Mouse (Mus musculus): ENCODE data around the gene Ccng2. TPM values are rescaled to one million over a fixed set of nuclear protein-coding genes. Genes with fewer than 3 reads are reported as not detected.

Ccng2 gene
- total RNA-seq, 2 experiments from 2014 or later = 103 to 104 TPM

DNA sequence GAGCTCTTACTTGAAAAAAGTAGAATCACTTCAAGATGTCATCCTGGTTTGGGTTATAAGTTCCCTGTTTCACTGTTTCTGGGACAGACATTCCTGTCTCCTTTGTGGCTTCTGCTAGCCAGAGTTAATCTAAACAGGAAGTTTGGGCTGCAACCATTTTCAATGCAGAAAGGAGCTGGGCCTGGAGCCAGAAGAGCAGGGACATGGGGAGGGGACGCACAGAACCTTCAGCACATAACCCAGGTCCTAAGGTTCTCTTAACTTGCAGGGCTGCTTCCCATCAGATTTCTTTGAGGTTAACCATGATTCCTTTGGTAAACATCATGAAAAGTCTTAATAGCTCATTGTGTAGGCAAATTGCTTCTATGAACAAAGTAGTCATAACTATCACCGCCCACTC, 4.3 kb upstream of the Ccng2 start:
- ATAC-seq (ENCODE audit: poor library complexity, severe bottlenecking) = no peak

DNA sequence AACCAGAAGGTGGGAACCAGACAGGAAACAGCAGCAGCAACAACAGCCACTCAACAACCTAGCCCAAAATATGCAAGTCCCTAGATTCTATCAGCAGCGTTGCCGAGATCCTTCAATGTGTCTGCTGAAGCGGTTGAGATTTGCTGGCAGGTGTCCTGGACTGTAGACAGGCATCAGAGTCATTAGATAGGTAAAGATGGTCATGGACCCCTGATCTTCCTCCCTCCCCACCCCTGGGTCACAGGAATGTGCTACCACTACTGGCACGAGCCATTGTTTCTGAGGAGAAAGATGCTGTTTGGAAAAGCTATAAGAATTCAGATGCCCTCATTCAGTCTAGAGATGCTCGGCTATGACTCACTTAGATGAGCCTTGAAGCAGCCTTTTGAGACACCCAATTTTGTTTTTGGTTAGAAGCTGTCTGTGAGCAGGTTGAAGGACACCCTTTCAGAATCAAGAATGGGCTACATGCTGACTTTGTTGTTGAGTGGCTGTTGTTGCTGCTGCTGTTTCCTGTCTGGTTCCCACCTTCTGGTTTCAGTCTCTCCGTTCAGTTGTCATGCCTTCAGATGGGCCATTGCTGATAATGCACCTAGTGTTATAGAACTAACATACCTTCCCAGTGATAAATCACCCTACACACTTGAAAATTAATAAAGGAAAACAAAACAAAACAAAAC, 3.5 kb upstream of the Ccng2 start:
- no peak for ATAC-seq (ENCODE audit: poor library complexity, severe bottlenecking)

DNA sequence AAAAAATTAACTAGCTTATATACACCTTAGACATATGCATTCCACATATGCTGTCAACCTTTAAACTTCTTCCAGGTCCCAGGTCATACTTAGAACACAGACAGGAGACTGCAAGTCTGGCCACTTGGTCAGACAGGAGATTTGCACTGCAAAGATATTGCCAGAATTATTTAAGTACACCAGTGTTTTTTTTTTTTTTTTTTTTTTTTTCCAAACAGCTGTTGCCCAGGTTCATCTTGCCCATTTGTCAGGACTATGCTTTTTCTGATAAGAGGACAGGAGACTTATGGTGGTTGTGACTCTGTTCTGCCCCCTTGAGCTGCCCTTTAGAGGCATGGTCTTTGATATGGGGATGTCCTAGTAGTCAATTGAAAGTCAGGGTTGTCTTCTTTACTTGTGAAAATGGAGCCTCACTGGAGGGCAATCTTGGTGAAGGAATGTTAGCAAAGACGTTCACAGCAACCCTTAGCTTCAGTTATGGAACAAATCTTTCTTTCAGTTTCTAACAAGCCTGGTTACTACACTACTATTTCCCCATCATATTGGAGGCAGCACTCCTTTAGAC, 2.8 kb upstream of the Ccng2 start:
- ATAC-seq (ENCODE audit: poor library complexity, severe bottlenecking) = no peak

DNA sequence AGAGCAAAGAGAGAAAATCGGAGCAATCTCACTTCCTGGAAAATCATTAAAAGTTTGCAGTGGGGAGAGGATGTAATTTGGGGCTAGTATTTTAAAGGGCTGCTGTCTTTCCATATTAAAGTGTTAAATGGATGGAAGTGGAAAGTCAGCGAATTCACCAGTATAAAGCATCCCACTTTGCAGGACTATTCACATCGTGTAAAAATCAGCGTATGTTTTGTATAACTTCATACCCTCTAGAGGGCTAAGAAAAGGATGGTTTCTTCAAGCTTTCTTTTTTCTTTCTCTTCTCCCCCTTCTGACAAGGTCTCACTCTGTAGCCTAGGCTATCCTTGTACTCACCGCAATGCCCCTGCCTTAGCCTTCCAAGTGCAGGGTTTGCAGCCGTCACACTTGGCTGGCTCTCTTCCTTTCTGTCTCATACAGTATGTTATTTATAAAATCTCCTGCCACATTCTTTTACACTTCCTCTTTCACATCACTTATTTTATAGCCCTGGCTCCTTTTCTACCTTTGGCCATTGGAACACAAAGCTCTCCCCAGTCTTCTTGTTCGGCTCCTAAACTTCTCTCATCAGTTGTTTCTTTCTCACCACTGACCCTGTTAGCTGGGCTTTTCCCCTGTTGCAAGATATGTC, 1.8 kb upstream of the Ccng2 start:
- ATAC-seq (ENCODE audit: poor library complexity, severe bottlenecking) = no peak

DNA sequence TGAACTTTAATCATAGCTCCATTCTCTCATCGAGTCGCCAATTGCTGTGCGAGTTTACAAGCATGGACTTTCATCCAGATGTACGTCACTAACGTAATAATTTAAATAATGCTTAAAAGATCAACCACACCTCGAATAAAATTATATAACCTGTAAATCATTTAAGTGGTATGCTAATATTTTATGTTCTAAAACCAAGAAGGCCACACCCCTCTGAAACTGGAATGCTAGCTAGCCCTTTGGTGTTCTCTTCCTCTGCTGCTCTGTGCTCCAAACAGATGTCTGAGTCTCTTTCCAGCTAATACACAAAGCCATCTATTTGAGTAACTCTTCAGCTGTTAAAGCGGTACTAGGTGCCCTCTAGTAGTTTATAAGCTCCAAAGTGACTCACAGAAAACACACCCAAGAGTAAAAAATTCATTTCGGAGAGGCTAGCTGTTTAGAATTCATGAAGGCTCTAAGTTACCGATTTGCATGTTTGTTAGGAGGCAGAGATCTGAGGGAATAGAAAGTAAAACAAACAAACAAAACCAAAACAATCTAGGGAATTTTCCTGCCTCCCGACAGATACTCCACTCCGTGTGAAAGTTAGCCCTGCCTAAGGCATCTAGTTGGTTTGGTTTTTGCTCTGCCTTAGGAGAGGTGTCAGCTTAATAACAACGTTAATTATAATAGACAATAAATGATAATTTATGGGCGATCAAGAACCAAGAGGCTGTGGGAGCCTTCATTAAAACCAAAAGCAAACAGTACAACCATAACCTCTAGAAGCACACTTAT, 1.1 kb upstream of the Ccng2 start:
- no peak for ATAC-seq (ENCODE audit: poor library complexity, severe bottlenecking)

DNA sequence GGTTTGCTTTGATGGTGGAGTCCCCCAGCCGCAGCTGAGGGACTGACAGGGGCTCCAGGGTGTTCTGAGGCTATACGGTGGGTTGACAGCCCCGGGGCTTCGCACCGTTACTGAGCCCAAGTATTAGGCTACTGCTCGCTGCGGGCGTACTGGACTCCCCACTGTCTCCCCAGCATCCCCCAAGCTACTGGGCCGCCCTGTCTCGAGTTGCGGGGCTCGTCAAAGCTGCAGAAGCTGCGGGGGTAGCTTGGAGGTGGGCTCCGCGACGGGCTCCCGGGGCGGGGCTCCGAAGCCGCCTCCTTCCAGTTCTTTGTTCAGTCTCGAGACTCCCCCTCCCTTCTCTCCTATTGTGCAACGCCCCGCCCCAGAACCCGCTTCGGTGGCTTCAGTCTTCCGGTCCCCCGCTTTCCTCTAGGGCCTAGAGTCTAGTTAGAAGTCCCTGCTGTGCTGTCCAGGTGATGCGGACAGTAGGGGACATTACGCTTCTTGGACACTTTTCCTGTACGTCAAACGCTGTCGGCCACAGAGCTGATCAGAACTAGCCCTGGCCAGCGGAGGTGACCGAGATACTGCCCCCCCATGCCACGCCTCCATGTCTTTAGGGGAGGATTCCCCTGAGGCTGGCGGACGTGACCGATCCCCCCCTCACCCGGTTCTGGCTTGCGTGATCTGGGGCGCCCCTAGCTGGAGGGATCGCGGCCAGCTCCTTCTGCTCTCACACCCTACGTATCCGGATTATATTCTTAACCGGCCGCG, 972 bp downstream of the Ccng2 start:
- peak; percentile 61 for ATAC-seq (ENCODE audit: poor library complexity, severe bottlenecking)

DNA sequence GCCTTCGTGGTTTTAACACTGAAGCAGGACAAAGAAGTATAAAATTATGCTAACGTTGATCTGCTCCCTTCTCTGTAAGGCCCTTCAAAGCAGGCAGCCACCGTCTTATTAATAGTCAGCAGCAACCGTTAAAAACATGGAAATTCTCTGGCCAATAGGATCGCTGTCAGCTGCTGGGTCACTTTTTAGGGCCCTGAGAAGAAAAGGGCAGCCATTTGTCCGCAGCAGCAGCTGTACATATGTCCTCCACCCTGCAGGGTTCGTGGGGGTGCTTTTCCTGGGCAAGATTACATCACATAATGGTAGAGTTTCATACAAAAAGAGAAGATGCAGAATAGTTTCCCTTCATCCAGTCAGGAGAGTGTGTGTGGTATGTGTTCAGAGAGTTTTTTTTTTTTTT, 3.0 kb downstream of the Ccng2 start:
- ATAC-seq (ENCODE audit: poor library complexity, severe bottlenecking) = no peak

DNA sequence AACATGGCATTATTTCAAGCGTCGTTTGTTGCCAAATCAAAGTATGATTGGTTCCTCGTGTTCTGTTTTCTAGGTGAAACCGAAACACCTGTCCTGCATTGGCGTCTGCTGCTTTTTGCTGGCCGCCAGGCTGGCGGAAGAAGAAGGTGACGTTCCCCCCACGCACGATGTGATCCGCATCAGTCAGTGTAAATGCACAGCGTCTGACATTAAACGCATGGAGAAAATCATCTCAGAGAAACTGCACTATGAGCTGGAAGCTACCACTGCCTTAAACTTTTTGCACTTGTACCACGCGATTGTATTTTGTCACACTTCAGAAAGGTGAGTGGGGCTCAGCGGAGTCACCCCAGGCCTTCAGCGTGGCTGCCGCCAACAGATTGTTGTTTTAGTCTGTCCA, 3.7 kb downstream of the Ccng2 start:
- no peak for ATAC-seq (ENCODE audit: poor library complexity, severe bottlenecking)

DNA sequence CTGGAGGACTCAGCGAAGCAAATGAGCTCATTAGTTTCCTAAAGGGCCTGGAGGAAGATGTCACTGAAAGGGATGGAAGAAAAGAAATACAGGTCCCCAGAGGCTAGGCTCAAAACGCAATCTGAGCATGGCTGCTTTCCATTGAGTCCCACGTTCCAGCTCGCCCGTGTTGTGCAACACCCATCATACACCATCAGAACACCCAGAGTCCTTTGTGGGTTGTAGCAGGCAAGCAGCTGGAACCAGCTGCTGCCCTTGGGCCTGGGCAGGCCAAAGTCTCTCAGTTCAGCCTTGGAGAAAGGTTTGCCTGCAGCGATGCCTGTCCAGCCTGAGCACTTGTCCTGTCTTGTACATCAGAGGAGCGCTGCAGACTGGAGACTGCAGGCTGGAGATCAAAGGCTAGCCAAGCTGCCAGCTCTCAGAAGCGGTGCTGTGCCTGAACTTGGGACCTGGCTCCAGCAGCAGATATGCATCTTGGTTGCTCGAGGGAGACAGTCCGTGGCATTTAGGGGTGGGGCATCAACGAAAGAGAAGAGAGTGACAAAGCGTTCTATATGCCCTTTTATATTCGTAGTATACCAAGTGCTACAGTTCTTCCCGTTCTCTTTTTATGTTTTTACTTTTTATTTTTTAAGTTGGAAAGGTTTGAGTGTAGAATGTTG, 15.5 kb downstream of the Ccng2 start:
- no peak for ATAC-seq (ENCODE audit: poor library complexity, severe bottlenecking)

DNA sequence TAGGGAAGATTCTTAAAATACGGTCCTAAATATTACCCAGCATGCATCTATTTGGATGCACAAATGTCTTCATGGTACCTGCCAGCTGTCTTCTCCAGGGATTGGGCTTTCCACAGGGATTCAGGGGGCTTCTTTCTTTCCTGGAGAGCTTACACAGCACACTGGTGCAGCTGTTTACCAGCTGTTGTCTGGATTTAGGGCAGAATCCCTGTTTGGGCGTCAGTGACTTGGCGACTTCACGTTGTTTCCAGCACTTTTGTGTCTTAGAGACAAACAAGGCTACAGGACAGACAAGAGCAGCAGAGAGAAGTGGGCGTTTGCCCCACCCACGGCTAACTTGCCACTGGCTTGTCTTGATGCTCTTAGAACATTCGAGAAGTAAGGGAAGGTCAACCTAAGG, 16.1 kb downstream of the Ccng2 start:
- no peak for ATAC-seq (ENCODE audit: poor library complexity, severe bottlenecking)

DNA sequence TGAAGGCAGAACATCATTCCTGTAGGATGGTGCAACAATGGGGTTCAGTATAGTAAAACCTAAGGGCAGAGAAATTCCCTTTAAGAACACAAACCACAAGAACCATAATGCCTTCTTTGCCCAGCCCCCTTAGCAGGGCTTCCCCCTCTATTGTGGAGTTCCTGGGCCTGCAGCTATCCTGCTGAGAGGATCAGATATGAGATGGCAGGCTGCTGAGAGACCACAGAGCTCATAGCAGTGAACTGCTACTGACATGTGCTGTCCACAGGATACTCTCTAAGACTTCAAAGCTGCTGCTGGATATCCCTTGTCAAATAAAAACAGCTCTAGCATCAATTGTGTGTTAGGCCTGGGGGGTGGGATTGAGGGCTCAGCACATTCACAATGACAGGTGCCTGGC, 21.5 kb downstream of the Ccng2 start:
- ATAC-seq (ENCODE audit: poor library complexity, severe bottlenecking) = no peak

DNA sequence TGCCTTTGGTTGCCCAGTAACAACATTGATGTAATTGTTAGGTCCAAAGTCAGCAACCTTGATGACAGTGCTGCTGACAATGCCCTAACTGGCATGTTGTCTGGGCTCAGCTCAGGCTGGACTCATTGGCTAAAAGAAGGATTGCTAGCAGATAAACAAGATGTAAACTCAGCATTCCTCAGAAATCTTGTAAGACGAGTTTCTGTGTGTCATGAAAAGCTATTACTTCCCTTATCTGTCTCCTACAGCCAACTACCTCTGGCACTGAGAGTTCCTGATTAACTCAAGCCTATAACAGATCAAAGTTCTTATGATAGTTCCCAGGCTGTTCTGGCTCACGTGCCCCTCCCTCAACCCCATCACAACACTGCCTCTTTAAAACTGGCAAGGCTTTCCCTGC, 23.2 kb downstream of the Ccng2 start:
- ATAC-seq (ENCODE audit: poor library complexity, severe bottlenecking) = no peak

DNA sequence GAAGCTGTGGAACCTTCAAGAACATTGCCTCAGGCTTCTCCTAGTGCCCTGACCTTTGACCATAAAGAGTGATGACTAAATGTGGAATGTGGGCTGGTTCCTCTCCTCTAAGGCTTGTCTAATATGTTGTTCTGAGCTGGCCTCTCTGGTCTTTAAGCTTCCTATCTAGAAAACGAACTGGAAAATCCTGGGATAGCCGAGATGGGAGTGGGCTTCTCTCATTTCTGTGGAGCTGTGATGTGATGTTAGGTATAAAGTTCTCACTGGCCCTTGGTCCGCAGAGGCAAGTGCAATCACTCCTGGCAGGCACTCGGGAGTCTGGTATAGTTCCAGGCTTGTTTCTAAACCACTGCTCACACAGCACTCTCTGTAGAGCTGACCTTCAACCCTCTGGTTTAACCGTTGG, 29.3 kb downstream of the Ccng2 start:
- no peak for ATAC-seq (ENCODE audit: poor library complexity, severe bottlenecking)

DNA sequence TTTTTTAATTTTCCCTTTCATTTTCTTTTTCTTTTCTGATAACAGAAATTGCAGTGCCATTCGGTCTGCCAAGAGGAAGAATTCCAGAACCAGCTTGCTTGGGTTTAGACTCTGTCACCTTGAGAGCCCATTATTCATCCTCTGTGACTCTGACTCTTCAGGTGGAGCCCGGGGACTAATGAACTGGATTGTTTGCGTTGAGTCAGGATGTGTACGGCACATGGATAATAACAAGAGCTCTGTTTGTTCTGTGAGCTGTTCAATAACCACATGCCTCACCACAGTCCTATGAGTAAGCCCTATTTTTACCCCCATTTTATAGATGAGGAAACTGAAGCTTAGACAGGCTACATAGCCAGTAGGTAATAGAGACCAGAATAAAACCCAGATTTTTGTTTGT, 29.7 kb downstream of the Ccng2 start:
- no peak for ATAC-seq (ENCODE audit: poor library complexity, severe bottlenecking)

DNA sequence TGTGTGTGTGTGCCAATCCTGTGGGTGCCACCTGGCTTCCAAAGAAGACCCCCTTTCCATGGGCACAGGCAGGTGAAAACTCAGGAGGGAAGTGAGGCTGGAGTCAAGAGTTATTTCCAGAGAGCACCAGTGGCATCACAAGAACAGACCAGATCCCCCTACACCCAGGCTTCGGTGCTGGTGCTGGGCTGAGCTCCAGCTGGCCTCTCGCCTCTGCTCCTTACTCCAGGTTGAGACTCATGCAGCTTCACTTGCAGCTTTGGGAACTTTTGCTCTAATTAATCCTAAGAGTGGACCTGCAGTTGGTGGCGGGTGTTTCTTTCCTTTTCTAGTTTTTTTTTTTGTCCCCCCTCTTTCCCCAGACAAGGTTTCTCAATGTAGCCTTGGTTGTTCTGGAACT, 30.3 kb downstream of the Ccng2 start:
- no peak for ATAC-seq (ENCODE audit: poor library complexity, severe bottlenecking)

DNA sequence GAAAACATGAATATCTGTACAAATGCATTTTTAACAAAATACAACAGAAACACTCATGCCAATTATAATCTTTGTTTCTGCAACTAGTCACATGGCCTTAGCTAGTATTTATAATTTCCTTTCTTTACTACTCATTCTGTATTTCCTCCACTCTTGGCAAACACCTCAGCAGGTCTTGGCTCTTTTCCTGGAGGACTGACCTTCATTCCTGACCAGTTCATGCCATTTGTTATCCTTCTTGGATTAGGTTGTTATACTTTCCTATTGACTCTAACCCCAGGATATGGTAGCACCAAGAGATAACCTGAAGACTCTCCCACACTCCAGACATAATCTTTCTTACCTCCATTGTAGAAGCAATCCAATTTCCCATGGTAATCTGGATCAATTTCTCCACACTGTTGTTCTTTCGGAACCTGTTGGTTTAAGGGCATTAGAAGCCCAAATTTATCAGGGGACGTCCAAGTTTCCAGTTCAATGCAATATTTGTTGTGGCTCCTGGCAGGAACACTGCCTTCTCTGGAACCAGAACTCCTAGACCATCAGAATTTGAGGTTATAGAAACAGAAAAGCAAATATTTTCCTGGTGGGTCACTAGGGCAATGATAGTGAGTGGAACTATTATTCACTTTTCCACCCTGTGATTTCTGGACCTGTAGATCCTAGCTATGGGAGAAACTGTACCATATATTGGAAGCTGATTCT, 38.2 kb downstream of the Ccng2 start:
- ATAC-seq (ENCODE audit: poor library complexity, severe bottlenecking) = no peak

DNA sequence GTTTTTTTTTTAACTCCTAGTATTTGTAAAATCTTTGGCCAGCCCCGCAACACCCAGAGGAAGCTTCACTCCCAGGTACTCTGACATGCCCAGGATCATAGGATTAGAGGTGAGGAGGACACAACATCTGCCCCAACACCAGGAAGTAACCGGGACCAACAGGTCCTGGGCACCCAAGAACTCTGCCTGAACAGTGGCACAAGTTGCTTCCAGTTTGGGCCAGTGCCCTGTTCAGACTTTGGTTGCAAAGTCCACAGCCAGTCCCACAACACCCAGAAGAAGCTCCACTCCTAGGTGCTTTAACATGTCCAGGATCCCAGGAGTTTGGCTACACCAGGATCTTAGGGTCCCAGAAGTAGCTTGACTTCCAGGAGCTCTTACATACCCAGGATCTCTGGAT, 41.9 kb downstream of the Ccng2 start:
- ATAC-seq (ENCODE audit: poor library complexity, severe bottlenecking) = no peak

DNA sequence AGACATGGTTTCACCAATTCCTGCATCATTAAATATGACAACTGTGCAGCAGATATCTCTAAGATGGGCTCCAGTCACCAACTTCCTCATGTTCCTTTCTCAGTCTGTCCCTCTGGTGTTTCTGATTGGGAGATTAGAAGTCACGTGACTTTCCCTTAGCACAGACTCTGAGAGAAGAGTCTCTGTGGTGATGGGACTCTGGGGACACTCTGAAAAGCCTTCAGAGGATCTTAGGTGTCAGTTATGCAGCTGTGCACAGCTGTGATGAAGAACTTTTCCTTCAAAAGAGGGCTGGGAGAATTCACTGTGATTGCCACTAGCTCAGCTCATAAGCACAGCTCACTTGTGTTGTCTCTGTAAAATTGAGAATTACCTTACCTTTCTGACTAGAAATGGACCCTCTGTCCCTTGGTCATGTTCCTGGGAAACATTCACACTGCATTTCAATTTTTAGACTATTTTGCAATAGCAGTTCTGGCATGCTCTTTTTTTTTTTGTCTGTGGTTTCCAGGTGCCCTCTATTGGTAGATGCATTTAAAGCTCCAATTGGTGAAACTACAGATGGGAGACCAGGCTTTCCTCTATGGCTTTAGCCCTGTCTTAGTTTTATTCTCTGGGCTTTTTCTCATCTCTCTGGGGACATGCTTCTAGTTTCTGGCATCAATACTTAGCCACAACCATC, 56.4 kb downstream of the Ccng2 start:
- ATAC-seq (ENCODE audit: poor library complexity, severe bottlenecking) = peak; percentile 64

All from megakaryocyte, adult 5-6 weeks (primary cell).